Mouse (Mus musculus): ENCODE data around the gene Atp11c. TPM values are rescaled to one million over a fixed set of nuclear protein-coding genes. Genes with fewer than 3 reads are reported as not detected.

Atp11c gene
- 11.2 and 11.4 TPM in 2 replicates for polyA plus RNA-seq (2015; fragmentation: Nextera tagmentation; extraction: Ambion mirVana)

GRCm38 (mm10) chrX:60592598-60592997 is at the start of gene Atp11c:
Gene Atp11c, minus strand, starts transcription at chrX:60592698.
- Histone ChIP-seq H3K4me3 (no peak within 1 kb of the TSS), H3K36me3 (no peaks in the 10 kb centered on the region), H3K9me3 (no peaks in the 10 kb centered on the region), H3K4me2 (no peak within 1 kb of the TSS), H3K9ac (no peak within 1 kb of the TSS), H3K4me1 (no peaks in the 10 kb centered on the region), H3K27me3 (no peaks in the 10 kb centered on the region), H3K27ac (no peak within 1 kb of the TSS)
- ATAC-seq (ENCODE audit: insufficient number of reproducible peaks, insufficient read depth, low FRiP score, low TSS enrichment, low read depth) = no peak
- WGBS = 64% methylated on average over 2 of the region's 2 CpGs

GRCm38 (mm10) chrX:60609202-60609601 is 16.7 kb upstream of the Atp11c start:
- 36% methylated on average over 3 of the region's 3 CpGs for WGBS

GRCm38 (mm10) chrX:60570539-60570938 is 22.0 kb downstream of the Atp11c start:
- ATAC-seq (ENCODE audit: insufficient number of reproducible peaks, insufficient read depth, low FRiP score, low TSS enrichment, low read depth) = no peak
- H3K9ac ChIP-seq = no peak overlapping the region
- H3K36me3 ChIP-seq = no peaks in the 10 kb centered on the region
- no peaks in the 10 kb centered on the region for H3K9me3 ChIP-seq
- H3K4me3 ChIP-seq = no peak overlapping the region
- no peaks in the 10 kb centered on the region for H3K27me3 ChIP-seq
- no peak overlapping the region for H3K4me2 ChIP-seq
- no peaks in the 10 kb centered on the region for H3K4me1 ChIP-seq
- WGBS = 34% methylated on average over 1 of the region's 1 CpGs
- no peak overlapping the region for H3K27ac ChIP-seq

More at GRCm38 (mm10) chrX:60609202-60609601, 16.7 kb upstream of the Atp11c start:
- Histone ChIP-seq H3K4me1 (no peaks in the 10 kb centered on the region), H3K4me2 (no peak overlapping the region), H3K36me3 (no peaks in the 10 kb centered on the region), H3K4me3 (no peak overlapping the region), H3K9me3 (no peaks in the 10 kb centered on the region), H3K27ac (no peak overlapping the region), H3K27me3 (no peaks in the 10 kb centered on the region), H3K9ac (no peak overlapping the region)
- ATAC-seq (ENCODE audit: insufficient number of reproducible peaks, insufficient read depth, low FRiP score, low TSS enrichment, low read depth) = no peak

- no peaks in the 10 kb centered on the region for H3K9me3 ChIP-seq
- H3K27ac ChIP-seq = no peak overlapping the region
- no peak overlapping the region for H3K4me3 ChIP-seq
- no peak for ATAC-seq (ENCODE audit: insufficient number of reproducible peaks, insufficient read depth, low FRiP score, low TSS enrichment, low read depth)
- H3K4me2 ChIP-seq = no peak overlapping the region
- no peak overlapping the region for H3K9ac ChIP-seq
- no peaks in the 10 kb centered on the region for H3K4me1 ChIP-seq
- H3K27me3 ChIP-seq = no peaks in the 10 kb centered on the region
- no peaks in the 10 kb centered on the region for H3K36me3 ChIP-seq
These were observed 23.5 kb downstream of the Atp11c start for GRCm38 (mm10) chrX:60569047-60569446.

GRCm38 (mm10) chrX:60555242-60555641 is 37.3 kb downstream of the Atp11c start:
- Histone ChIP-seq H3K27ac (no peak overlapping the region), H3K27me3 (no peaks in the 10 kb centered on the region), H3K36me3 (no peaks in the 10 kb centered on the region), H3K4me3 (no peak overlapping the region), H3K4me2 (no peak overlapping the region), H3K4me1 (no peaks in the 10 kb centered on the region), H3K9ac (no peak overlapping the region), H3K9me3 (no peaks in the 10 kb centered on the region)
- no peak for ATAC-seq (ENCODE audit: insufficient number of reproducible peaks, insufficient read depth, low FRiP score, low TSS enrichment, low read depth)
- WGBS = 33% methylated on average over 4 of the region's 4 CpGs

- WGBS = 25% methylated on average over 34 of the region's 113 CpGs
These were observed 44.8 kb downstream of the Atp11c start for GRCm38 (mm10) chrX:60547444-60548304.

GRCm38 (mm10) chrX:60547098-60547443 is 45.4 kb downstream of the Atp11c start:
- no peak for ATAC-seq (ENCODE audit: insufficient number of reproducible peaks, insufficient read depth, low FRiP score, low TSS enrichment, low read depth)
- no peak overlapping the region for H3K27ac ChIP-seq
- H3K27me3 ChIP-seq = peaks cover 16% of the 10 kb centered on the region
- H3K36me3 ChIP-seq = no peaks in the 10 kb centered on the region
- H3K4me2 ChIP-seq = peak overlapping the region; percentile 60
- peak overlapping the region; percentile 53 for H3K4me3 ChIP-seq
- H3K9ac ChIP-seq = peak overlapping the region; percentile 70
- no peaks in the 10 kb centered on the region for H3K4me1 ChIP-seq
- H3K9me3 ChIP-seq = no peaks in the 10 kb centered on the region
- 21% methylated on average over 16 of the region's 16 CpGs for WGBS

More at GRCm38 (mm10) chrX:60547444-60548304, 44.8 kb downstream of the Atp11c start:
- ATAC-seq (ENCODE audit: insufficient number of reproducible peaks, insufficient read depth, low FRiP score, low TSS enrichment, low read depth) = peak; percentile 81
- Histone ChIP-seq H3K9me3 (no peaks in the 10 kb centered on the region), H3K4me1 (no peaks in the 10 kb centered on the region), H3K27me3 (peaks cover 16% of the 10 kb centered on the region), H3K4me2 (peak overlapping the region; percentile 60), H3K4me3 (peak overlapping the region; percentile 53), H3K36me3 (no peaks in the 10 kb centered on the region), H3K9ac (peak overlapping the region; percentile 70), H3K27ac (peak overlapping the region; percentile 28; the same call in 1 of the 2 replicates)

- no peaks in the 10 kb centered on the region for H3K4me1 ChIP-seq
- no peak overlapping the region for H3K4me3 ChIP-seq
- 43% methylated on average over 3 of the region's 3 CpGs for WGBS
- no peak overlapping the region for H3K9ac ChIP-seq
- no peak overlapping the region for H3K27ac ChIP-seq
- H3K4me2 ChIP-seq = no peak overlapping the region
- no peak for ATAC-seq (ENCODE audit: insufficient number of reproducible peaks, insufficient read depth, low FRiP score, low TSS enrichment, low read depth)
- H3K27me3 ChIP-seq = peaks cover 16% of the 10 kb centered on the region
- no peaks in the 10 kb centered on the region for H3K36me3 ChIP-seq
- H3K9me3 ChIP-seq = no peaks in the 10 kb centered on the region
These were observed 46.6 kb downstream of the Atp11c start for GRCm38 (mm10) chrX:60545906-60546305.

- H3K4me3 ChIP-seq = no peak overlapping the region
- no peaks in the 10 kb centered on the region for H3K9me3 ChIP-seq
- 22% methylated on average over 1 of the region's 1 CpGs for WGBS
- no peak overlapping the region for H3K4me2 ChIP-seq
- ATAC-seq (ENCODE audit: insufficient number of reproducible peaks, insufficient read depth, low FRiP score, low TSS enrichment, low read depth) = no peak
- H3K36me3 ChIP-seq = no peaks in the 10 kb centered on the region
- no peak overlapping the region for H3K9ac ChIP-seq
- no peak overlapping the region for H3K27ac ChIP-seq
- peaks cover 16% of the 10 kb centered on the region for H3K27me3 ChIP-seq
- no peaks in the 10 kb centered on the region for H3K4me1 ChIP-seq
These were observed 47.1 kb downstream of the Atp11c start for GRCm38 (mm10) chrX:60545444-60545843.

- Histone ChIP-seq H3K4me3 (no peak overlapping the region), H3K4me1 (no peaks in the 10 kb centered on the region), H3K27me3 (peaks cover 16% of the 10 kb centered on the region), H3K9me3 (no peaks in the 10 kb centered on the region), H3K27ac (no peak overlapping the region), H3K36me3 (no peaks in the 10 kb centered on the region), H3K9ac (no peak overlapping the region), H3K4me2 (no peak overlapping the region)
- WGBS = 49% methylated on average over 4 of the region's 4 CpGs
- no peak for ATAC-seq (ENCODE audit: insufficient number of reproducible peaks, insufficient read depth, low FRiP score, low TSS enrichment, low read depth)
These were observed 48.4 kb downstream of the Atp11c start for GRCm38 (mm10) chrX:60544098-60544497.

GRCm38 (mm10) chrX:60542901-60543300 is 49.6 kb downstream of the Atp11c start:
- Histone ChIP-seq H3K4me1 (no peaks in the 10 kb centered on the region), H3K36me3 (no peaks in the 10 kb centered on the region), H3K27ac (no peak overlapping the region), H3K4me3 (no peak overlapping the region), H3K9me3 (no peaks in the 10 kb centered on the region), H3K27me3 (peaks cover 8% of the 10 kb centered on the region; the same call in 1 of the 2 replicates), H3K4me2 (no peak overlapping the region), H3K9ac (no peak overlapping the region)
- ATAC-seq (ENCODE audit: insufficient number of reproducible peaks, insufficient read depth, low FRiP score, low TSS enrichment, low read depth) = no peak
- WGBS = 48% methylated on average over 1 of the region's 1 CpGs

GRCm38 (mm10) chrX:60539149-60539548 is 53.3 kb downstream of the Atp11c start, which contains the start of gene Gm7073:
Gene Gm7073, minus strand, starts transcription at chrX:60539249.
- Histone ChIP-seq H3K9me3 (no peaks in the 10 kb centered on the region), H3K4me1 (no peaks in the 10 kb centered on the region), H3K27ac (no peak within 1 kb of the TSS), H3K4me3 (no peak within 1 kb of the TSS), H3K36me3 (no peaks in the 10 kb centered on the region), H3K4me2 (no peak within 1 kb of the TSS), H3K27me3 (peaks cover 4% of the 10 kb centered on the region; the same call in 1 of the 2 replicates), H3K9ac (no peak within 1 kb of the TSS)
- no peak for ATAC-seq (ENCODE audit: insufficient number of reproducible peaks, insufficient read depth, low FRiP score, low TSS enrichment, low read depth)
